Mouse (Mus musculus): ENCODE measurements around the gene Igf2bp3. TPM values are rescaled to one million over a fixed set of nuclear protein-coding genes. Genes with fewer than 3 reads are reported as not detected.

Gene Igf2bp3
- polyA plus RNA-seq, 1 experiment from 2014 or later, result 85.5 TPM

- no peak for ATAC-seq (ENCODE audit: insufficient number of reproducible peaks, insufficient read depth, low FRiP score, low read depth)
- Histone ChIP-seq H3K36me3 (ENCODE audit: control insufficient read depth, insufficient read depth, low read length) (peaks cover 2% of the 10 kb centered on the region; the same call in 1 of the 2 replicates), H3K4me3 (ENCODE audit: low read depth, low read length) (no peak overlapping the region), H3K9ac (replicated peaks; ENCODE audit: low read depth, low read length) (no peak overlapping the region), H3K27me3 (ENCODE audit: control insufficient read depth, insufficient read depth, low read length) (no peaks in the 10 kb centered on the region), H3K4me2 (replicated peaks; ENCODE audit: low read depth, low read length) (no peak overlapping the region), H3K27ac (ENCODE audit: low read length) (no peak overlapping the region), H3K9me3 (ENCODE audit: control insufficient read depth, low read depth, low read length) (no peaks in the 10 kb centered on the region), H3K4me1 (ENCODE audit: control insufficient read depth, insufficient read depth, low read length) (peaks cover 19% of the 10 kb centered on the region)
- 68% methylated on average over 2 of the region's 2 CpGs for WGBS
These were observed 68.3 kb downstream of the Igf2bp3 start for GRCm38 (mm10) chr6:49146461-49146860.

GRCm38 (mm10) chr6:49142428-49142827, 72.3 kb downstream of the Igf2bp3 start:
- H3K27me3 ChIP-seq (ENCODE audit: control insufficient read depth, insufficient read depth, low read length), result no peaks in the 10 kb centered on the region
- H3K36me3 ChIP-seq (ENCODE audit: control insufficient read depth, insufficient read depth, low read length), result peaks cover 2% of the 10 kb centered on the region; the same call in 1 of the 2 replicates
- no peaks in the 10 kb centered on the region for H3K9me3 ChIP-seq (ENCODE audit: control insufficient read depth, low read depth, low read length)
- H3K9ac ChIP-seq (replicated peaks; ENCODE audit: low read depth, low read length), result no peak overlapping the region
- H3K27ac ChIP-seq (ENCODE audit: low read length), result no peak overlapping the region
- no peak overlapping the region for H3K4me2 ChIP-seq (replicated peaks; ENCODE audit: low read depth, low read length)
- no peak overlapping the region for H3K4me3 ChIP-seq (ENCODE audit: low read depth, low read length)
- H3K4me1 ChIP-seq (ENCODE audit: control insufficient read depth, insufficient read depth, low read length), result peaks cover 9% of the 10 kb centered on the region
- no peak for ATAC-seq (ENCODE audit: insufficient number of reproducible peaks, insufficient read depth, low FRiP score, low read depth)
- WGBS, result 82% methylated on average over 9 of the region's 9 CpGs

- no peak overlapping the region for H3K4me2 ChIP-seq (replicated peaks; ENCODE audit: low read depth, low read length)
- H3K4me1 ChIP-seq (ENCODE audit: control insufficient read depth, insufficient read depth, low read length), result peaks cover 4% of the 10 kb centered on the region; the same call in 1 of the 2 replicates
- no peaks in the 10 kb centered on the region for H3K27me3 ChIP-seq (ENCODE audit: control insufficient read depth, insufficient read depth, low read length)
- H3K27ac ChIP-seq (ENCODE audit: low read length), result no peak overlapping the region
- H3K36me3 ChIP-seq (ENCODE audit: control insufficient read depth, insufficient read depth, low read length), result peaks cover 2% of the 10 kb centered on the region; the same call in 1 of the 2 replicates
- no peaks in the 10 kb centered on the region for H3K9me3 ChIP-seq (ENCODE audit: control insufficient read depth, low read depth, low read length)
- no peak for ATAC-seq (ENCODE audit: insufficient number of reproducible peaks, insufficient read depth, low FRiP score, low read depth)
- H3K4me3 ChIP-seq (ENCODE audit: low read depth, low read length), result no peak overlapping the region
- no peak overlapping the region for H3K9ac ChIP-seq (replicated peaks; ENCODE audit: low read depth, low read length)
- 83% methylated on average over 5 of the region's 5 CpGs for WGBS
These were observed 73.6 kb downstream of the Igf2bp3 start for GRCm38 (mm10) chr6:49141125-49141524.

GRCm38 (mm10) chr6:49138159-49139051, 76.4 kb downstream of the Igf2bp3 start:
- WGBS, result 76% methylated on average over 17 of the region's 17 CpGs
- Histone ChIP-seq H3K9ac (replicated peaks; ENCODE audit: low read depth, low read length) (no peak overlapping the region), H3K27me3 (ENCODE audit: control insufficient read depth, insufficient read depth, low read length) (no peaks in the 10 kb centered on the region), H3K4me1 (ENCODE audit: control insufficient read depth, insufficient read depth, low read length) (peaks cover 3% of the 10 kb centered on the region; the same call in 1 of the 2 replicates), H3K4me2 (replicated peaks; ENCODE audit: low read depth, low read length) (no peak overlapping the region), H3K27ac (ENCODE audit: low read length) (no peak overlapping the region), H3K36me3 (ENCODE audit: control insufficient read depth, insufficient read depth, low read length) (peaks cover 2% of the 10 kb centered on the region; the same call in 1 of the 2 replicates), H3K4me3 (ENCODE audit: low read depth, low read length) (no peak overlapping the region), H3K9me3 (ENCODE audit: control insufficient read depth, low read depth, low read length) (no peaks in the 10 kb centered on the region)
- no peak for ATAC-seq (ENCODE audit: insufficient number of reproducible peaks, insufficient read depth, low FRiP score, low read depth)

GRCm38 (mm10) chr6:49136739-49137138, 78.0 kb downstream of the Igf2bp3 start:
- no peak overlapping the region for H3K27ac ChIP-seq (ENCODE audit: low read length)
- no peaks in the 10 kb centered on the region for H3K9me3 ChIP-seq (ENCODE audit: control insufficient read depth, low read depth, low read length)
- H3K4me1 ChIP-seq (ENCODE audit: control insufficient read depth, insufficient read depth, low read length), result peaks cover 3% of the 10 kb centered on the region; the same call in 1 of the 2 replicates
- WGBS, result 76% methylated on average over 5 of the region's 5 CpGs
- no peak overlapping the region for H3K4me3 ChIP-seq (ENCODE audit: low read depth, low read length)
- no peak overlapping the region for H3K4me2 ChIP-seq (replicated peaks; ENCODE audit: low read depth, low read length)
- ATAC-seq (ENCODE audit: insufficient number of reproducible peaks, insufficient read depth, low FRiP score, low read depth), result no peak
- no peaks in the 10 kb centered on the region for H3K27me3 ChIP-seq (ENCODE audit: control insufficient read depth, insufficient read depth, low read length)
- H3K36me3 ChIP-seq (ENCODE audit: control insufficient read depth, insufficient read depth, low read length), result peaks cover 4% of the 10 kb centered on the region; the same call in 1 of the 2 replicates
- H3K9ac ChIP-seq (replicated peaks; ENCODE audit: low read depth, low read length), result no peak overlapping the region

GRCm38 (mm10) chr6:49132352-49133090, 82.2 kb downstream of the Igf2bp3 start:
- H3K9ac ChIP-seq (replicated peaks; ENCODE audit: low read depth, low read length), result no peak overlapping the region
- H3K4me2 ChIP-seq (replicated peaks; ENCODE audit: low read depth, low read length), result no peak overlapping the region
- H3K4me3 ChIP-seq (ENCODE audit: low read depth, low read length), result no peak overlapping the region
- H3K9me3 ChIP-seq (ENCODE audit: control insufficient read depth, low read depth, low read length), result no peaks in the 10 kb centered on the region
- 65% methylated on average over 6 of the region's 6 CpGs for WGBS
- peaks cover 3% of the 10 kb centered on the region; the same call in 1 of the 2 replicates for H3K4me1 ChIP-seq (ENCODE audit: control insufficient read depth, insufficient read depth, low read length)
- H3K27me3 ChIP-seq (ENCODE audit: control insufficient read depth, insufficient read depth, low read length), result no peaks in the 10 kb centered on the region
- H3K27ac ChIP-seq (ENCODE audit: low read length), result no peak overlapping the region
- peaks cover 3% of the 10 kb centered on the region; the same call in 1 of the 2 replicates for H3K36me3 ChIP-seq (ENCODE audit: control insufficient read depth, insufficient read depth, low read length)
- ATAC-seq (ENCODE audit: insufficient number of reproducible peaks, insufficient read depth, low FRiP score, low read depth), result no peak

- H3K4me2 ChIP-seq (replicated peaks; ENCODE audit: low read depth, low read length), result no peak overlapping the region
- peaks cover 3% of the 10 kb centered on the region; the same call in 1 of the 2 replicates for H3K36me3 ChIP-seq (ENCODE audit: control insufficient read depth, insufficient read depth, low read length)
- 79% methylated on average over 9 of the region's 9 CpGs for WGBS
- no peak overlapping the region for H3K9ac ChIP-seq (replicated peaks; ENCODE audit: low read depth, low read length)
- no peaks in the 10 kb centered on the region for H3K9me3 ChIP-seq (ENCODE audit: control insufficient read depth, low read depth, low read length)
- H3K27me3 ChIP-seq (ENCODE audit: control insufficient read depth, insufficient read depth, low read length), result no peaks in the 10 kb centered on the region
- no peak overlapping the region for H3K27ac ChIP-seq (ENCODE audit: low read length)
- no peak overlapping the region for H3K4me3 ChIP-seq (ENCODE audit: low read depth, low read length)
- ATAC-seq (ENCODE audit: insufficient number of reproducible peaks, insufficient read depth, low FRiP score, low read depth), result no peak
- peaks cover 3% of the 10 kb centered on the region; the same call in 1 of the 2 replicates for H3K4me1 ChIP-seq (ENCODE audit: control insufficient read depth, insufficient read depth, low read length)
These were observed 82.9 kb downstream of the Igf2bp3 start for GRCm38 (mm10) chr6:49131855-49132254.

- ATAC-seq (ENCODE audit: insufficient number of reproducible peaks, insufficient read depth, low FRiP score, low read depth), result no peak
- Histone ChIP-seq H3K36me3 (ENCODE audit: control insufficient read depth, insufficient read depth, low read length) (peaks cover 7% of the 10 kb centered on the region), H3K27ac (ENCODE audit: low read length) (no peak overlapping the region), H3K9me3 (ENCODE audit: control insufficient read depth, low read depth, low read length) (no peaks in the 10 kb centered on the region), H3K4me2 (replicated peaks; ENCODE audit: low read depth, low read length) (no peak overlapping the region), H3K4me3 (ENCODE audit: low read depth, low read length) (no peak overlapping the region), H3K27me3 (ENCODE audit: control insufficient read depth, insufficient read depth, low read length) (no peaks in the 10 kb centered on the region), H3K4me1 (ENCODE audit: control insufficient read depth, insufficient read depth, low read length) (no peaks in the 10 kb centered on the region), H3K9ac (replicated peaks; ENCODE audit: low read depth, low read length) (no peak overlapping the region)
These were observed 84.4 kb downstream of the Igf2bp3 start for GRCm38 (mm10) chr6:49130328-49130727.
